Mouse (Mus musculus) bone marrow, adult 2 months (tissue): Measurements from ENCODE around the gene Hfe2.

Experiments used
- CTCF ChIP-seq: fragments of 200-500 bp; IDR thresholded peaks from 2 replicates; pipeline ENCODE4 v1.5.1; 2011; ENCODE audit warnings: low read length, control low read depth; ENCODE audit not compliant: control insufficient read depth, insufficient read depth
- POLR2A ChIP-seq: fragments of 200-500 bp; IDR thresholded peaks from 2 replicates; pipeline ENCODE4 v1.6.1; 2011; ENCODE audit warnings: low read depth, mild to moderate bottlenecking, control low read depth, low read length, borderline replicate concordance; ENCODE audit not compliant: control insufficient read depth

- TF ChIP-seq CTCF: peak; percentile 84
- no peak for TF ChIP-seq POLR2A
Observed at GRCm38 (mm10) chr3:96503083-96503450, 21.9 kb upstream of the Hfe2 start.
